Comparison of ENCODE assay signal across 8 mouse cellular contexts in genomic region chr9:57504381-57504700, GRCm38 (mm10). TPM values are rescaled to one million over a fixed set of nuclear protein-coding genes. Genes with fewer than 3 reads are reported as not detected.
DNase-seq lines count a peak whose midpoint lies in the region; ATAC-seq and TF ChIP-seq lines count a peak whose summit lies in the region.

No protein-coding gene starts in this region.

- H3K27ac ChIP-seq in embryonic facial prominence, embryonic 15.5 days (replicated peaks) = no peak overlapping the region
- H3K27ac ChIP-seq in lung, postnatal 0 days (ENCODE audit: low read length) = no peak overlapping the region

- peak overlapping the region; percentile 23; the same call in 1 of the 2 replicates for H3K9ac ChIP-seq in embryonic facial prominence, embryonic 15.5 days
- no peak overlapping the region for H3K9ac ChIP-seq in lung, postnatal 0 days (replicated peaks; ENCODE audit: low read depth)

- peak; percentile 61 for TF ChIP-seq CTCF in lung, postnatal 0 days (IDR thresholded peaks at IDR 0.05)

- no peak for TF ChIP-seq EP300 in lung, postnatal 0 days (IDR thresholded peaks at IDR 0.05)

- H3K36me3 ChIP-seq in embryonic facial prominence, embryonic 15.5 days = no peaks in the 10 kb centered on the region
- H3K36me3 ChIP-seq in lung, postnatal 0 days (ENCODE audit: insufficient read depth, low read length) = no peaks in the 10 kb centered on the region

- no peaks in the 10 kb centered on the region for H3K9me3 ChIP-seq in embryonic facial prominence, embryonic 15.5 days (replicated peaks)
- H3K9me3 ChIP-seq in lung, postnatal 0 days (ENCODE audit: low read length) = no peaks in the 10 kb centered on the region

- WGBS in embryonic facial prominence, embryonic 15.5 days = under 1% methylated on average over 34 of the region's 34 CpGs
- WGBS in lung, postnatal 0 days = under 1% methylated on average over 34 of the region's 34 CpGs

- peaks cover 73% of the 10 kb centered on the region for H3K27me3 ChIP-seq in embryonic facial prominence, embryonic 15.5 days
- peaks cover 61% of the 10 kb centered on the region for H3K27me3 ChIP-seq in lung, postnatal 0 days (replicated peaks; ENCODE audit: insufficient read depth, low read length)

- peak; percentile 75 for ATAC-seq in embryonic facial prominence, embryonic 15.5 days (ENCODE audit: insufficient number of reproducible peaks, low FRiP score, low TSS enrichment, low read depth)
- ATAC-seq in lung, postnatal 0 days = peak; percentile 80

- H3K4me1 ChIP-seq in embryonic facial prominence, embryonic 15.5 days = peaks cover 35% of the 10 kb centered on the region
- H3K4me1 ChIP-seq in lung, postnatal 0 days (ENCODE audit: insufficient read depth, low read depth, low read length) = peaks cover 12% of the 10 kb centered on the region

- DNase-seq in layer of hippocampus, adult 9-11 months = peak; percentile 47
- no peak for DNase-seq in layer of hippocampus, adult 11-12 months (ENCODE audit: low spot score)
- DNase-seq in heart, postnatal 10 days = peak; percentile 76 to 79
- peak; percentile 76 to 85 for DNase-seq in kidney, postnatal 25 days
- DNase-seq in lung, postnatal 0 days (ENCODE audit: low spot score) = no peak
- peak; percentile 33 for DNase-seq in ovary, postnatal 10 days (ENCODE audit: low spot score)
- peak; percentile 54 for DNase-seq in thymus, postnatal 0 days (ENCODE audit: low spot score)

- peak overlapping the region; percentile 45 for H3K4me3 ChIP-seq in embryonic facial prominence, embryonic 15.5 days (replicated peaks)
- peak overlapping the region; percentile 37 for H3K4me3 ChIP-seq in lung, postnatal 0 days (ENCODE audit: low read depth, low read length)

- peak overlapping the region; percentile 97 for H3K4me2 ChIP-seq in embryonic facial prominence, embryonic 15.5 days (replicated peaks)
- H3K4me2 ChIP-seq in lung, postnatal 0 days (replicated peaks; ENCODE audit: low read depth, low read length) = peak overlapping the region; percentile 63

- intact Hi-C loops in heart, postnatal 10 days (cut with DNase I) = loop anchor here (2.0 kb wide), 1 partner anchor 14 kb away; no protein-coding TSS in a partner anchor

RNA-seq across cellular contexts. Expression of gene Rpp25, which starts 0.5 kb away (rescaled TPM):
- polyA plus RNA-seq in embryonic facial prominence, embryonic 15.5 days (2015; fragmentation: Nextera tagmentation; extraction: Ambion mirVana) = 0.68 and 0.89 TPM in 2 replicates
- 1 to 10 TPM; 3.4 to 5.7 TPM for total RNA-seq in heart, postnatal 10 days (2021)
- 3.3 and 3.6 TPM in 2 replicates for polyA plus RNA-seq in lung, postnatal 0 days (2015; fragmentation: Nextera tagmentation; extraction: Ambion mirVana)
- polyA plus RNA-seq in thymus, postnatal 0 days (2015; fragmentation: Nextera tagmentation; extraction: Ambion mirVana) = 0.60 and 0.85 TPM in 2 replicates

RNA-seq across cellular contexts. Expression of gene Cox5a, which starts 16.7 kb away (rescaled TPM):
- 450 and 454 TPM in 2 replicates for polyA plus RNA-seq in embryonic facial prominence, embryonic 15.5 days (2015; fragmentation: Nextera tagmentation; extraction: Ambion mirVana)
- 1,000 to 10,000 TPM; 2,186 to 2,217 TPM for total RNA-seq in heart, postnatal 10 days (2021)
- 440 and 448 TPM in 2 replicates for polyA plus RNA-seq in lung, postnatal 0 days (2015; fragmentation: Nextera tagmentation; extraction: Ambion mirVana)
- 862 and 907 TPM in 2 replicates for polyA plus RNA-seq in thymus, postnatal 0 days (2015; fragmentation: Nextera tagmentation; extraction: Ambion mirVana)

RNA-seq across cellular contexts. Expression of gene Fam219b, which starts 33.0 kb away (rescaled TPM):
- 27.3 and 28.2 TPM in 2 replicates for polyA plus RNA-seq in embryonic facial prominence, embryonic 15.5 days (2015; fragmentation: Nextera tagmentation; extraction: Ambion mirVana)
- total RNA-seq in heart, postnatal 10 days (2021) = 1 to 10 TPM; 8.0 to 9.1 TPM
- polyA plus RNA-seq in lung, postnatal 0 days (2015; fragmentation: Nextera tagmentation; extraction: Ambion mirVana) = 12.3 and 13.5 TPM in 2 replicates
- 15.5 and 17.7 TPM in 2 replicates for polyA plus RNA-seq in thymus, postnatal 0 days (2015; fragmentation: Nextera tagmentation; extraction: Ambion mirVana)

RNA-seq across cellular contexts. Expression of gene Scamp5, which starts 36.5 kb away (rescaled TPM):
- 16.3 and 16.5 TPM in 2 replicates for polyA plus RNA-seq in embryonic facial prominence, embryonic 15.5 days (2015; fragmentation: Nextera tagmentation; extraction: Ambion mirVana)
- total RNA-seq in heart, postnatal 10 days (2021) = 1 to 10 TPM; 9.5 to 9.6 TPM
- 3.5 and 4.0 TPM in 2 replicates for polyA plus RNA-seq in lung, postnatal 0 days (2015; fragmentation: Nextera tagmentation; extraction: Ambion mirVana)
- 3.1 and 3.5 TPM in 2 replicates for polyA plus RNA-seq in thymus, postnatal 0 days (2015; fragmentation: Nextera tagmentation; extraction: Ambion mirVana)

RNA-seq across cellular contexts. Expression of gene Mpi, which starts 48.2 kb away (rescaled TPM):
- polyA plus RNA-seq in embryonic facial prominence, embryonic 15.5 days (2015; fragmentation: Nextera tagmentation; extraction: Ambion mirVana) = 47.9 and 50.5 TPM in 2 replicates
- 100 to 1,000 TPM; 129 to 131 TPM for total RNA-seq in heart, postnatal 10 days (2021)
- 19.1 and 24.3 TPM in 2 replicates for polyA plus RNA-seq in lung, postnatal 0 days (2015; fragmentation: Nextera tagmentation; extraction: Ambion mirVana)
- 20.9 and 21.6 TPM in 2 replicates for polyA plus RNA-seq in thymus, postnatal 0 days (2015; fragmentation: Nextera tagmentation; extraction: Ambion mirVana)

Comparison
In these comparisons a context has a peak if more than half of its experiments do, and no peak if none do; other contexts are left out.
1. DNase-seq: peak in layer of hippocampus, adult 9-11 months (single experiment), heart, postnatal 10 days (2 of 2), kidney, postnatal 25 days (2 of 2), ovary, postnatal 10 days (single experiment) and thymus, postnatal 0 days (single experiment); none in layer of hippocampus, adult 11-12 months (single experiment) and lung, postnatal 0 days (single experiment).